Mouse (Mus musculus): ENCODE data around the gene Ube3b.

- no peak for TF ChIP-seq CTCF (IDR thresholded peaks at IDR 0.05; ENCODE audit: extremely low read depth, insufficient read depth, low read length)
- TF ChIP-seq POLR2A (IDR thresholded peaks at IDR 0.05; ENCODE audit: extremely low read depth, insufficient read depth, low read length): no peak
Measured at GRCm38 (mm10) chr5:114384448-114384847, 4.0 kb downstream of the Ube3b start.
